Mouse (Mus musculus): ENCODE results near the gene Lgals4.

The Lgals4 gene

DNA sequence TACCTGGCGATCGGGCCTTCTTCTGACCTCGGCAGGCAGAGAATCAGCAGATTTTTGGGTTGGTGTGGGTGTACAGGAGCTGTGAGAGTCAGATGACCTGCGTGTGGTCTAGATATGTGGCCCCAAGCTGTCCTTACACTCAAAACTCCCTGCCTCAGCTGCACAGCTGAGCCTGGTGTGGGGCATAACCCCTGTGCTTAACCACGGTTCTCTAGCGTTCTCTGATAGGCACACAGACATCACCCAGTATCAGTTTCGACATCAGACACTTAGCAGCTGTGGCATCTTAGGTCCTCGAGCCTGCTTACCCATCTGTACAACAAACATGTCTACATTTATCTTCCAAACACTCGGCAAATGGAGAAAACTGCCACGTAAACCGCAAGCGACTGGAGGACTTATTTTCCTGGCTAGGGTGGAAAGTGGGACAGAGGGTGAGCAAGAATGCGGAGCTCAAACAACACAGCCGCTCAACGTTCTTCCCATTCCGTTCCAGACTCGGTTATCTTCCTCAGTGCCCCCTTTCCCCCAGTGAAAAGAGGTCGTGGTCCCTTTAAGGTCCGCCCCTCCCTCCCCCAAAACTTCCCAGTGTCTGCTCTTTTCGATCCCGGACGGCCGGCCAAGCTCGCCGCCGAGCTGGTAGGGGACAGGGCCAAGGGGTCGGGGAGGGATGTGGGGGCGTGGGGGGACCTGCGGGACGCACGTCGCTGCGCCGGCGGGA, 25.3 kb upstream of the Lgals4 start, which contains the start of gene Hnrnpl:
TSS of gene Hnrnpl (plus strand) at position 321 of the 721 bp plus-strand sequence.
- no peak for DNase-seq (ENCODE audit: low spot score)

DNA sequence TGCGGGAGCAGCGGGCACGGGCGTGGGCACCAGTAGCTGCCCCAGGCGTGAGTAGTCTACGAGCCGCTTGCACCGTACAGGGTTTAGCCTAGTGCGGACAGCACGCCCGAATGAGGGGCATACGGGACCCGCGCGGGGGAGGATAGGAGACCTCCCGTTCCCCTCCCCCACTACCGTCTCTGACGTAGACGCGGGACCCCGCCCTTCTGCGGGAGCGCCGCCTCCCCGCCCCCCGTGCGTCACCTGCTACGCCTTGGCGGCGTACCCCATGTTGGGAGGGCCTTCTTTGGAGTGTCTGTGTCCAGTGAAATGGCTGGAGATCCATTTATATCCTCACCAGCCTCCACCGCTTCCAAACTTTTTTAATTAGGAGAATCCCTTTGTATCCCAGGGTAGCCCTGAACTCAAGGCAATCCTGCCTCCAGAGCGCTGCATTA, 24.7 kb upstream of the Lgals4 start:
- DNase-seq (ENCODE audit: low spot score): peak; percentile 92

- peak; percentile 62 for DNase-seq (ENCODE audit: low spot score)
Measured at GRCm38 (mm10) chr7:28809401-28810089, 24.1 kb upstream of the Lgals4 start.

DNA sequence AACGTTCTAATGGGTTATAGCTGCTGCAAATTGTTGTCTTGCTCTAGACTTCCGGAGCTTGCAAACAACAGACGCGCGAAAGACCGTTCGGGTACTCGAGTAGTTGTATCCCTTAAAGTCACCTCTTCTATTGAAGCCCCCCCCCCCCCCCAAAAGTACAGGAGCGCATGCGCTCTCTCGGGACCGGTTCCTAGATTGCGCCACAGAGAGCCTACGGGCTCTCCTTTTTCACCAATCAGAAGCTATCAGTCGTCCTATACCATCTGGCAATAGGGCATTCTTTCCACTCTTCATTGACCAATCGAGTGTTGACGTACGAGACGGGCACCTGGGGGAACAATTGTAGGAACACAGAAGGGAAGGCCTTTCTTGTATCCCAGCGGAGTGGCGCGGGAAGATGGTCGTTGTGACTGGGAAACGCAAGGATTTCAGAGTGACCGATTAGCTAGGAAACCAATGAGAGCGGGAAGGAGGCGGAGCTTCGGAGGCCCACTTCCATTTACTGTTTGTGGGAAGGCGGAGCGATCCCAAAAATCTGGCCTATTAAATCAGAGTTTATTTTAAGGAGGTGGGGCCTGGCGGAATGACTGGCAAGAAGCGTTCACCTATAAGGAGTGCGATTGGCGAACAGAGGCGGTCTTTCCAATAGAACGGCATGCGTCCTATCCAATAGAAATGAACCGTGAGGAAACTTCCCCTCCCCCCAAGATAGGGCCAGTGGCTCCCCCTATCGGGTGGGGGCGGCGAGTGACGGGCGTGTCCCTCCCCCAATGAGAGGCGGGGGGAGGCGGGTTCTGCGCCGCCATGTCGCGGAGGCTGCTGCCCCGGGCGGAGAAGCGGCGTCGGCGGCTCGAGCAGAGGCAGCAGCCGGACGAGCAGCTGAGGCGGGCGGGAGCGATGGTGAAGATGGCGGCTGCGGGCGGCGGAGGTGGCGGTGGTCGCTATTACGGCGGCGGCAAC, 23.3 kb upstream of the Lgals4 start:
- DNase-seq (ENCODE audit: low spot score): peak; percentile 99

- DNase-seq (ENCODE audit: low spot score): peak; percentile 96
Measured at GRCm38 (mm10) chr7:28811228-28811627, 22.4 kb upstream of the Lgals4 start.

- DNase-seq (ENCODE audit: low spot score): no peak
Measured at GRCm38 (mm10) chr7:28811640-28812275, 21.9 kb upstream of the Lgals4 start.

DNA sequence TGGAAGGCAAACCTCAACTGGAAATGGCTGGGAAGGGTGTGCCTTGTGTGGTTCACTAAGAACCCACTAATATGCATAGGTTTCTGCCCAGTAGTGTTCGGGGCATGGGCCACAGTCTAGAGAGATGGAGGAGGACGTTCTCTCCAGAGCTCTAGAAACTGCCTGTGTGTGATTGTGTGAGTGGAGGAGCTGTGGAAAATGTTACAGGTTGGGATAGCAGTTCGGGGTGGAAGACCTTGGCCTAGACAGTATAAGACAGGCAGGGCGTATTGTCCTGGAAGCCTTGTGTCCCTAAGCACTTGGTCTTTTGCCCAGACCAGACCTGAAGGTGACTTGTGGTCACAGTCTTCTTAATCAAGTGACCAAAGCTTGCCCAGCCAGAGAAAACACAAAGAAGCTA, 21.2 kb upstream of the Lgals4 start:
- DNase-seq (ENCODE audit: low spot score): peak; percentile 77

GRCm38 (mm10) chr7:28812949-28813348, 20.7 kb upstream of the Lgals4 start:
- no peak for DNase-seq (ENCODE audit: low spot score)

DNA sequence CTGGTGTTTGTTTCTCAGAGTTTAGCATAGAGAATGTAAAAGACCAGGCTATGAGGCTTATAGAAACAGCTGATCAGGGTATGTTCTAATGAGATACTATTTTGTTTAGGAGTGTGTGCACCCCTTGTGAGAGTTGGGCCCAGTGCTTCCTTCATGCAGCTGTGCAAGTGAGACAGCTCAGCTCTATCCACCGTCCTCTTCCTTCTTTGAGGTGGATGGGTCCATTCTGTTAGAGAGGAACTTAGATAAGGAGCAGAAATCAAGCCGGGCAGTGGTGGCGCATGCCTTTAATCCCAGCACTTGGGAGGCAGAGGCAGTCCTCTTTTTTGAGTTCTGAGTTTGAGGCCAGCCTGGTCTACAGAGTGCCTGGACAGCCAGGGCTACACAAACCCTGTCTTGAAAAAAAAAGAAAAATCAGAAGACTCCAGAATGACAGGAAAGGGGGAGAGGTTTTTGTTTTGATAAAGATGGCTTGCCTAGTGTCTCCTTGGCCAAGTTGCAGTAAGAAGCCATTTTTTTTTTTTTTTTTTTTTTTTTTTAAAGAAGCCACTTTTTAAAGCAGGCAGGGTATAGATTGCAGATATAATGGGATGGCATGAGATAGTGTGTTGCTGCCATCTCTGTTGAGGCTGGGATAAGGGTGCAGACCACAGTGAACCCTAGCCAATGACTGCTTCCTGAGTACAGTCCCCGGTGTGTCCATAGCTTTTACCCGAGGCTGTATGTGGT, 19.2 kb upstream of the Lgals4 start:
- DNase-seq (ENCODE audit: low spot score): no peak

DNA sequence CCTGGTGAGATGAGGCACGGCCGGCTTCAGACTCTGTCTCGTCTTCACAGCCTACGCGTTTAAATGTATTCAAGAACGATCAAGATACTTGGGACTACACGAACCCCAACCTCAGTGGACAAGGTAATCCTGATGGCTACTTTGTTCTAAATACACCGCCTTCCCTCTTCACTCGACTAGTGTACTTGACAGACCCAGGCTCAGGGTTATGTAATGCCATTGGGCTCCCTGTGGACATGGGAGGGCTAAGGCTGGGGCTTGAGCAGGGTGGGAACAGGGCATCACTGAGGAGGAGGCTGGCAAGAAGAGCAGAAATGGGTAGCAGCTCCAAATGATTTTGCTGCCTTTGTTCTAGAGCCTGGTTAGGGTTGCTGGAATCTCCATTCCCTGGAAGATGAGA, 18.4 kb upstream of the Lgals4 start:
- DNase-seq (ENCODE audit: low spot score): no peak

GRCm38 (mm10) chr7:28816201-28816600, 17.5 kb upstream of the Lgals4 start:
- no peak for DNase-seq (ENCODE audit: low spot score)

DNA sequence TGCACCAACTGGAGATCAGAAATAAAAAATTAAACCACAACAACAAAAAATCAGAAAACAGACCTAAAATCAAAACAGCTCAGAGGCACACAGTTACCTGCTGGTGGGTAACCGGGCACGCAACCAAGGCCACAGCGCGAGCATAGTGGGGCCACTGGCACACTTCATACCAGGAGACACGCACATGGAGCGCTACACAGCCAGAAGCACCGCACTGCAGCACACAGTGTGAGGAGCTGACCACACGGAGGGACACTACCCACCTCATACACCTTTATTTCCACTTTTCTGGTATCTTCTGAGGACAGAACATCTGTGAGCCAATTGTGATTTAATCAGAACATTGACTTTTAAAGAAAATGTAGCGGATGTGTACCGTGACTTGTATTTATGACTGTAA, 16.7 kb upstream of the Lgals4 start:
- DNase-seq (ENCODE audit: low spot score): no peak

DNA sequence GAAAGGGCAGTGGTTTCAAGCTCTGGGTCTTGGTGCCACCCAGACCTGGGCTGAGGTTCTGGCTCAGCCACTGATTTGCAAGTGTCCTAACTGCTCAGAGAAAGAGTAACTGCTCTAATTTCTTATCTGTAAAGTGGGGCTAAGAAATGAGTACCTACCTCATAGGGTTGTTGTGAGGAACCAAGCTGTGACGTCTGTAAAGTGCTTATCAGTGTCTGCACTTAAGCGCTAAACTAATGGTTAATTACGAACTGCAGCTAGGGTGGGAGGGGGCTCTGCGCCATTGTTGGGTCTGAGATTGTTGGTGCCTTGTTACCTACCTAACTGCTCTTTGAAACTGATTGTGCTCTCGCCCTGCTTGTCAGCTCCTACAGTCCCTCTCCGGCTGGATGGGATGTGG, 16.1 kb upstream of the Lgals4 start:
- DNase-seq (ENCODE audit: low spot score): no peak

DNA sequence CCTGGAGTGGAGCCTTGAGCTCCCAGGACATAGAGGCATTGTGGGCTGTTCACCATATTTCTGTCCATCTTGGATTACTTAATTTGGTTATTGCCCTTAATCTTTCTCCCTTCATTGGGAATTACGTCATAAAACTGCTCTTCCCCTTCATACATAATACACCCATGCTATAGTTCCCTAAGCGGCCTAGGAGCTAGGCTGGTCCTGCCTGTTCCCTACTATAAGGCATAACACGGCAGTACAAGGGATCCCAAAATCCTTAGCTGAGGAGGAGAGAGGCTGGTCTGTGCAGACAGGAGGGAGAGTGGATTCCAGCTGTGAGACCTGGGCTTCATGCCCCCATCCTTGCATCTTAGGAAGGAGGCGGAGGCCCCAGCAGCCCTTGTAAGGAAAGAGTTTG, 15.7 kb upstream of the Lgals4 start:
- no peak for DNase-seq (ENCODE audit: low spot score)

- no peak for DNase-seq (ENCODE audit: low spot score)
Measured at GRCm38 (mm10) chr7:28818436-28818835, 15.2 kb upstream of the Lgals4 start.

DNA sequence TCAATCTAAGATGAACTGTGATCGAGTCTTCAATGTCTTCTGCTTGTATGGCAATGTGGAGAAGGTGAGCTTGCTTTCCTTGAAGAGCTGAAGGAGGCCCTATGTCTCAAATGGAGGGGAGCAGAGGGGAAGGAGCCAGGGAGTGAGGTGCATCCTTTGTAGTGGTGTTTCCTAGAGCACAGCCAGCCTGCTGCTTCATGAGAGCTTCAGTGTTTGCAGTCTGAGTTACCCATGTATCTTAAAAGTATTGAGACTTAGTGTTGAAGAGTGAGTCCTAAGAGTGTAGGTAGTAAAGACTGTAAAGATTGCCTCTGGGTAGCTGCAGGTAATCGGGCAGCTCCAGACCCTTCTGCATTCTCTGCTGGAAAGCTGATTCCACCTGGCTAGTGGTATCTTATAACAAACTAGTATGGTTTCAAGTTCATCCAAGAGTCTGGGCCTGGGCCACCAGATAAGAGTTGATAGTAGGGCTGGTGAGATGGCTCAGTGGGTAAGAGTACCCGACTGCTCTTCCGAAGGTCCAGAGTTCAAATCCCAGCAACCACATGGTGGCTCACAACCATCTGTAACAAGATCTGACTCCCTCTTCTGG, 14.7 kb upstream of the Lgals4 start:
- DNase-seq (ENCODE audit: low spot score): no peak

DNA sequence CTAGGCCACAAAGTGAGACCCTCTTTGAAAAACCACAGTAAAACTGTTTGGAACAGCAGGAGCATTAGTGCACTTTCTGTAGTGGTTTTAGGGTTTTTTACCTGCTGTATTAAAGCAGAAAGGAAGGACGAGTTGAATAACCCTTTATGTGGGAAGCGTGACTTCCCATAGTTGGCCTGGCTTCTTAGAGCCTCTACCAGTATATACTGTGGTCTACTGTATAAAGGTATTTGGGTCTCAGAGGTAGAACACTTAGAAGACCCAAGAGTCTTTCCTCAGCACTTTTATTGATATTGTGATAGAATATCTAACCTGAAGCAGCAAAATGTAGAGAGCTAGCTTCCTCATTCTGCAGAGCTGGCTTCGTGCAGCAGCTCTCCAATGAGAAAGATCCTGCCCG, 14.1 kb upstream of the Lgals4 start:
- DNase-seq (ENCODE audit: low spot score): no peak

- peak; percentile 79 for DNase-seq (ENCODE audit: low spot score)
Measured at GRCm38 (mm10) chr7:28820358-28821260, 13.0 kb upstream of the Lgals4 start.

- DNase-seq (ENCODE audit: low spot score): no peak
Measured at GRCm38 (mm10) chr7:28821261-28821831, 12.3 kb upstream of the Lgals4 start.
